Mouse (Mus musculus) heart, adult 2 months (tissue): ENCODE measurements at regions not wholly inside any gene's neighbourhood (a gene's known extent, or its start where the extent isn't known, plus 50 kb on each side); places are given as distances from the start of the nearest gene placed in this dataset.

Experiments
- EP300 ChIP-seq: fragments of 200-500 bp; IDR thresholded peaks from 2 replicates; pipeline ENCODE4 v1.6.1; 2011; ENCODE audit warnings: low read depth, low read length, control low read depth; ENCODE audit not compliant: insufficient read depth
- POLR2A ChIP-seq: fragments of 200-500 bp; IDR thresholded peaks from 2 replicates; pipeline ENCODE4 v1.6.1; 2011; ENCODE audit warnings: mild to moderate bottlenecking, low read depth, low read length, control low read depth; ENCODE audit not compliant: insufficient read depth

GRCm38 (mm10) chr7:73611866-73612751, 70.5 kb upstream of the Chd2 start:
- TF ChIP-seq EP300 (no peak), POLR2A (no peak)
